Mouse (Mus musculus): ENCODE results near the gene Naa16. TPM values are rescaled to one million over a fixed set of nuclear protein-coding genes. Genes with fewer than 3 reads are reported as not detected.
"Not testable (repeated sequence)": the region's sequence is repeated elsewhere in the genome, so short reads cannot be mapped to it uniquely, and the experiment has no call there.

Naa16 gene
- 46.8 and 50.6 TPM in 2 replicates for polyA plus RNA-seq (2016; fragmentation: Nextera tagmentation; extraction: Ambion mirVana)

GRCm38 (mm10) chr14:79390265-79390926 is at the start of gene Naa16:
TSS of gene Naa16 (minus strand) at chr14:79390778.
- WGBS = under 1% methylated on average over 71 of the region's 71 CpGs
- H3K27me3 ChIP-seq (replicated peaks; ENCODE audit: low read depth, poor library complexity, severe bottlenecking) = no peaks in the 10 kb centered on the region
- peak within 1 kb of the TSS; percentile 90 for H3K4me3 ChIP-seq
- DNase-seq (ENCODE audit: low spot score) = peak; percentile 98
- H3K9me3 ChIP-seq = no peaks in the 10 kb centered on the region
- peaks cover 31% of the 10 kb centered on the region for H3K36me3 ChIP-seq (replicated peaks)
- H3K27ac ChIP-seq (replicated peaks) = peak within 1 kb of the TSS; percentile 99
- peaks cover 12% of the 10 kb centered on the region for H3K4me1 ChIP-seq

GRCm38 (mm10) chr14:79434068-79434467 is 43.5 kb upstream of the Naa16 start:
- Histone ChIP-seq H3K4me1 (no peaks in the 10 kb centered on the region), H3K9me3 (peaks cover 4% of the 10 kb centered on the region; the same call in 1 of the 2 replicates), H3K36me3 (replicated peaks) (peaks cover 9% of the 10 kb centered on the region), H3K27ac (replicated peaks) (no peak overlapping the region), H3K4me3 (no peak overlapping the region), H3K27me3 (replicated peaks; ENCODE audit: low read depth, poor library complexity, severe bottlenecking) (no peaks in the 10 kb centered on the region)
- 77% methylated on average over 1 of the region's 1 CpGs for WGBS
- no peak for DNase-seq (ENCODE audit: low spot score)

- Histone ChIP-seq H3K4me3 (peak overlapping the region; percentile 66), H3K36me3 (replicated peaks) (peaks cover 25% of the 10 kb centered on the region), H3K9me3 (peaks cover 18% of the 10 kb centered on the region), H3K27ac (replicated peaks) (peak overlapping the region; percentile 88)
- H3K4me1 ChIP-seq; DNase-seq (ENCODE audit: low spot score); H3K27me3 ChIP-seq (replicated peaks; ENCODE audit: low read depth, poor library complexity, severe bottlenecking): not testable (repeated sequence)
- WGBS = 45% methylated on average over 14 of the region's 59 CpGs
Measured at GRCm38 (mm10) chr14:79426730-79427365, 36.3 kb upstream of the Naa16 start.

- WGBS = under 1% methylated on average over 44 of the region's 44 CpGs
Measured at GRCm38 (mm10) chr14:79425979-79426729, 35.6 kb upstream of the Naa16 start, which contains the start of gene Kbtbd7. TSS of gene Kbtbd7 (plus strand) at chr14:79426511.

GRCm38 (mm10) chr14:79420083-79420685 is 29.6 kb upstream of the Naa16 start:
- DNase-seq (ENCODE audit: low spot score) = peak; percentile 33
- H3K27ac ChIP-seq (replicated peaks) = peak overlapping the region; percentile 44; the same call in 1 of the 2 replicates
- no peaks in the 10 kb centered on the region for H3K27me3 ChIP-seq (replicated peaks; ENCODE audit: low read depth, poor library complexity, severe bottlenecking)
- peaks cover 10% of the 10 kb centered on the region for H3K4me1 ChIP-seq
- WGBS = 55% methylated on average over 20 of the region's 20 CpGs
- no peak overlapping the region for H3K4me3 ChIP-seq
- H3K36me3 ChIP-seq (replicated peaks) = peaks cover 5% of the 10 kb centered on the region; the same call in 1 of the 2 replicates
- H3K9me3 ChIP-seq = no peaks in the 10 kb centered on the region

More at GRCm38 (mm10) chr14:79425979-79426729, 35.6 kb upstream of the Naa16 start, which contains the start of gene Kbtbd7:
- H3K36me3 ChIP-seq (replicated peaks) = peaks cover 21% of the 10 kb centered on the region
- H3K4me3 ChIP-seq = peak within 1 kb of the TSS; percentile 66
- DNase-seq (ENCODE audit: low spot score) = peak; percentile 94
- H3K4me1 ChIP-seq = no peaks in the 10 kb centered on the region
- H3K27ac ChIP-seq (replicated peaks) = peak within 1 kb of the TSS; percentile 88
- H3K27me3 ChIP-seq (replicated peaks; ENCODE audit: low read depth, poor library complexity, severe bottlenecking) = no peaks in the 10 kb centered on the region
- H3K9me3 ChIP-seq = peaks cover 15% of the 10 kb centered on the region

GRCm38 (mm10) chr14:79413121-79413520 is 22.5 kb upstream of the Naa16 start:
- 83% methylated on average over 6 of the region's 6 CpGs for WGBS
- no peak overlapping the region for H3K4me3 ChIP-seq
- no peaks in the 10 kb centered on the region for H3K27me3 ChIP-seq (replicated peaks; ENCODE audit: low read depth, poor library complexity, severe bottlenecking)
- DNase-seq (ENCODE audit: low spot score) = no peak
- no peak overlapping the region for H3K27ac ChIP-seq (replicated peaks)
- H3K4me1 ChIP-seq = no peaks in the 10 kb centered on the region
- H3K36me3 ChIP-seq (replicated peaks) = peaks cover 16% of the 10 kb centered on the region
- H3K9me3 ChIP-seq = no peaks in the 10 kb centered on the region

GRCm38 (mm10) chr14:79410662-79411061 is 20.1 kb upstream of the Naa16 start:
- peaks cover 20% of the 10 kb centered on the region for H3K36me3 ChIP-seq (replicated peaks)
- no peaks in the 10 kb centered on the region for H3K4me1 ChIP-seq

GRCm38 (mm10) chr14:79409278-79409830 is 18.8 kb upstream of the Naa16 start:
- peaks cover 20% of the 10 kb centered on the region for H3K36me3 ChIP-seq (replicated peaks)
- no peak for DNase-seq (ENCODE audit: low spot score)
- H3K27me3 ChIP-seq (replicated peaks; ENCODE audit: low read depth, poor library complexity, severe bottlenecking) = no peaks in the 10 kb centered on the region
- H3K27ac ChIP-seq (replicated peaks) = no peak overlapping the region
- WGBS = 94% methylated on average over 6 of the region's 6 CpGs
- no peaks in the 10 kb centered on the region for H3K9me3 ChIP-seq
- H3K4me3 ChIP-seq = no peak overlapping the region
- no peaks in the 10 kb centered on the region for H3K4me1 ChIP-seq

More at GRCm38 (mm10) chr14:79410662-79411061, 20.1 kb upstream of the Naa16 start:
- H3K9me3 ChIP-seq = no peaks in the 10 kb centered on the region
- no peaks in the 10 kb centered on the region for H3K27me3 ChIP-seq (replicated peaks; ENCODE audit: low read depth, poor library complexity, severe bottlenecking)
- no peak overlapping the region for H3K27ac ChIP-seq (replicated peaks)
- DNase-seq (ENCODE audit: low spot score) = no peak
- H3K4me3 ChIP-seq = no peak overlapping the region
- 76% methylated on average over 2 of the region's 2 CpGs for WGBS

- H3K4me1 ChIP-seq = no peaks in the 10 kb centered on the region
- WGBS = 79% methylated on average over 2 of the region's 2 CpGs
- no peak overlapping the region for H3K27ac ChIP-seq (replicated peaks)
- no peaks in the 10 kb centered on the region for H3K9me3 ChIP-seq
- no peak overlapping the region for H3K4me3 ChIP-seq
- DNase-seq (ENCODE audit: low spot score) = no peak
- H3K36me3 ChIP-seq (replicated peaks) = peaks cover 21% of the 10 kb centered on the region
- no peaks in the 10 kb centered on the region for H3K27me3 ChIP-seq (replicated peaks; ENCODE audit: low read depth, poor library complexity, severe bottlenecking)
Measured at GRCm38 (mm10) chr14:79407641-79408040, 17.1 kb upstream of the Naa16 start.

- H3K4me1 ChIP-seq = peaks cover 6% of the 10 kb centered on the region
- peak within 1 kb of the TSS; percentile 73 for H3K4me3 ChIP-seq
- H3K9me3 ChIP-seq = no peaks in the 10 kb centered on the region
- H3K27me3 ChIP-seq (replicated peaks; ENCODE audit: low read depth, poor library complexity, severe bottlenecking) = no peaks in the 10 kb centered on the region
- H3K36me3 ChIP-seq (replicated peaks) = peaks cover 12% of the 10 kb centered on the region
- 20% methylated on average over 23 of the region's 23 CpGs for WGBS
- peak; percentile 70 for DNase-seq (ENCODE audit: low spot score)
- peak within 1 kb of the TSS; percentile 95 for H3K27ac ChIP-seq (replicated peaks)
Measured at GRCm38 (mm10) chr14:79397321-79398122, 6.9 kb upstream of the Naa16 start, which contains the start of gene Mtrf1. TSS of gene Mtrf1 (plus strand) at chr14:79397772.

GRCm38 (mm10) chr14:79394564-79394963 is 4.0 kb upstream of the Naa16 start:
- no peaks in the 10 kb centered on the region for H3K36me3 ChIP-seq (replicated peaks)
- H3K27me3 ChIP-seq (replicated peaks; ENCODE audit: low read depth, poor library complexity, severe bottlenecking) = no peaks in the 10 kb centered on the region
- H3K4me3 ChIP-seq = no peak overlapping the region
- peak; percentile 26 for DNase-seq (ENCODE audit: low spot score)
- peaks cover 8% of the 10 kb centered on the region for H3K4me1 ChIP-seq
- no peak overlapping the region for H3K27ac ChIP-seq (replicated peaks)
- H3K9me3 ChIP-seq = no peaks in the 10 kb centered on the region
